Mouse (Mus musculus): Measurements from ENCODE around the gene Arl6ip1. TPM values are rescaled to one million over a fixed set of nuclear protein-coding genes. Genes with fewer than 3 reads are reported as not detected.

The Arl6ip1 gene
- polyA plus RNA-seq, 1 experiment, result 346 TPM

- TF ChIP-seq EP300 (IDR thresholded peaks at IDR 0.05; ENCODE audit: insufficient read depth, low read depth, low read length) (no peak), CTCF (IDR thresholded peaks at IDR 0.05; ENCODE audit: low read depth, low read length) (no peak), POLR2A (IDR thresholded peaks at IDR 0.05; ENCODE audit: insufficient read depth, low read length) (no peak)
These were observed 10.3 kb downstream of the Arl6ip1 start for GRCm38 (mm10) chr7:118119142-118119541.

GRCm38 (mm10) chr7:118118426-118118825 is 11.0 kb downstream of the Arl6ip1 start:
- no peaks in the 10 kb centered on the region for H3K27me3 ChIP-seq (ENCODE audit: control insufficient read depth, insufficient read depth, low read length, poor library complexity, severe bottlenecking)
- TF ChIP-seq POLR2A (IDR thresholded peaks at IDR 0.05; ENCODE audit: insufficient read depth, low read length) (no peak), EP300 (IDR thresholded peaks at IDR 0.05; ENCODE audit: insufficient read depth, low read depth, low read length) (no peak), CTCF (IDR thresholded peaks at IDR 0.05; ENCODE audit: low read depth, low read length) (no peak)
- H3K36me3 ChIP-seq (ENCODE audit: control insufficient read depth, insufficient read depth, low read length, poor library complexity, severe bottlenecking), result peaks cover 56% of the 10 kb centered on the region
- no peak overlapping the region for H3K4me3 ChIP-seq (ENCODE audit: low read depth, low read length)
- no peaks in the 10 kb centered on the region for H3K9me3 ChIP-seq (replicated peaks; ENCODE audit: control insufficient read depth, insufficient read depth, low read length, poor library complexity, severe bottlenecking)
- no peak overlapping the region for H3K9ac ChIP-seq (ENCODE audit: low read depth, poor library complexity, severe bottlenecking)
- peak overlapping the region; percentile 93 for H3K27ac ChIP-seq (ENCODE audit: insufficient read depth, low read length)
- peaks cover 2% of the 10 kb centered on the region for H3K4me1 ChIP-seq (ENCODE audit: control insufficient read depth, insufficient read depth, low read length)

More at GRCm38 (mm10) chr7:118119142-118119541, 10.3 kb downstream of the Arl6ip1 start:
- Histone ChIP-seq H3K4me1 (ENCODE audit: control insufficient read depth, insufficient read depth, low read length) (peaks cover 2% of the 10 kb centered on the region), H3K36me3 (ENCODE audit: control insufficient read depth, insufficient read depth, low read length, poor library complexity, severe bottlenecking) (peaks cover 51% of the 10 kb centered on the region), H3K4me3 (ENCODE audit: low read depth, low read length) (no peak overlapping the region), H3K9me3 (replicated peaks; ENCODE audit: control insufficient read depth, insufficient read depth, low read length, poor library complexity, severe bottlenecking) (no peaks in the 10 kb centered on the region), H3K27ac (ENCODE audit: insufficient read depth, low read length) (peak overlapping the region; percentile 93), H3K27me3 (ENCODE audit: control insufficient read depth, insufficient read depth, low read length, poor library complexity, severe bottlenecking) (no peaks in the 10 kb centered on the region), H3K9ac (ENCODE audit: low read depth, poor library complexity, severe bottlenecking) (no peak overlapping the region)

- Histone ChIP-seq H3K27ac (ENCODE audit: insufficient read depth, low read length) (peak overlapping the region; percentile 93), H3K36me3 (ENCODE audit: control insufficient read depth, insufficient read depth, low read length, poor library complexity, severe bottlenecking) (peaks cover 60% of the 10 kb centered on the region), H3K27me3 (ENCODE audit: control insufficient read depth, insufficient read depth, low read length, poor library complexity, severe bottlenecking) (no peaks in the 10 kb centered on the region), H3K9ac (ENCODE audit: low read depth, poor library complexity, severe bottlenecking) (peak overlapping the region; percentile 26; the same call in 1 of the 2 replicates), H3K4me3 (ENCODE audit: low read depth, low read length) (no peak overlapping the region), H3K4me1 (ENCODE audit: control insufficient read depth, insufficient read depth, low read length) (peaks cover 2% of the 10 kb centered on the region), H3K9me3 (replicated peaks; ENCODE audit: control insufficient read depth, insufficient read depth, low read length, poor library complexity, severe bottlenecking) (no peaks in the 10 kb centered on the region)
- TF ChIP-seq POLR2A (IDR thresholded peaks at IDR 0.05; ENCODE audit: insufficient read depth, low read length), result no peak
- TF ChIP-seq CTCF (IDR thresholded peaks at IDR 0.05; ENCODE audit: low read depth, low read length), result no peak
- TF ChIP-seq EP300 (IDR thresholded peaks at IDR 0.05; ENCODE audit: insufficient read depth, low read depth, low read length), result no peak
These were observed 11.8 kb downstream of the Arl6ip1 start for GRCm38 (mm10) chr7:118117539-118118210.

GRCm38 (mm10) chr7:118116787-118117538 is 12.5 kb downstream of the Arl6ip1 start:
- no peak for TF ChIP-seq POLR2A (IDR thresholded peaks at IDR 0.05; ENCODE audit: insufficient read depth, low read length)
- no peak for TF ChIP-seq EP300 (IDR thresholded peaks at IDR 0.05; ENCODE audit: insufficient read depth, low read depth, low read length)
- no peak for TF ChIP-seq CTCF (IDR thresholded peaks at IDR 0.05; ENCODE audit: low read depth, low read length)
- H3K36me3 ChIP-seq (ENCODE audit: control insufficient read depth, insufficient read depth, low read length, poor library complexity, severe bottlenecking), result peaks cover 62% of the 10 kb centered on the region
- peak overlapping the region; percentile 84 for H3K4me3 ChIP-seq (ENCODE audit: low read depth, low read length)
- H3K27me3 ChIP-seq (ENCODE audit: control insufficient read depth, insufficient read depth, low read length, poor library complexity, severe bottlenecking), result no peaks in the 10 kb centered on the region
- H3K4me1 ChIP-seq (ENCODE audit: control insufficient read depth, insufficient read depth, low read length), result peaks cover 2% of the 10 kb centered on the region
- H3K27ac ChIP-seq (ENCODE audit: insufficient read depth, low read length), result peak overlapping the region; percentile 93
- H3K9ac ChIP-seq (ENCODE audit: low read depth, poor library complexity, severe bottlenecking), result peak overlapping the region; percentile 76
- no peaks in the 10 kb centered on the region for H3K9me3 ChIP-seq (replicated peaks; ENCODE audit: control insufficient read depth, insufficient read depth, low read length, poor library complexity, severe bottlenecking)

- Histone ChIP-seq H3K9me3 (replicated peaks; ENCODE audit: control insufficient read depth, insufficient read depth, low read length, poor library complexity, severe bottlenecking) (no peaks in the 10 kb centered on the region), H3K27ac (ENCODE audit: insufficient read depth, low read length) (peak within 1 kb of the TSS; percentile 93), H3K27me3 (ENCODE audit: control insufficient read depth, insufficient read depth, low read length, poor library complexity, severe bottlenecking) (no peaks in the 10 kb centered on the region), H3K4me1 (ENCODE audit: control insufficient read depth, insufficient read depth, low read length) (peaks cover under 1% of the 10 kb centered on the region), H3K9ac (ENCODE audit: low read depth, poor library complexity, severe bottlenecking) (peak within 1 kb of the TSS; percentile 84), H3K36me3 (ENCODE audit: control insufficient read depth, insufficient read depth, low read length, poor library complexity, severe bottlenecking) (peaks cover 66% of the 10 kb centered on the region), H3K4me3 (ENCODE audit: low read depth, low read length) (peak within 1 kb of the TSS; percentile 99)
- TF ChIP-seq POLR2A (IDR thresholded peaks at IDR 0.05; ENCODE audit: insufficient read depth, low read length), result peak; percentile 97
- TF ChIP-seq EP300 (IDR thresholded peaks at IDR 0.05; ENCODE audit: insufficient read depth, low read depth, low read length), result 0 out of 2 replicates have a peak, but pooled peaks have one; percentile 18
- TF ChIP-seq CTCF (IDR thresholded peaks at IDR 0.05; ENCODE audit: low read depth, low read length), result no peak
These were observed 13.4 kb downstream of the Arl6ip1 start, which contains the start of gene Rps15a for GRCm38 (mm10) chr7:118115877-118116568. Gene Rps15a (minus strand): TSS chr7:118116188.

Measured in ES-Bruce4 (cell line).